Mouse (Mus musculus) midbrain, postnatal 0 days (tissue): ENCODE results near the gene Elof1. TPM values are rescaled to one million over a fixed set of nuclear protein-coding genes. Genes with fewer than 3 reads are reported as not detected.
"Not testable (repeated sequence)": the region's sequence is repeated elsewhere in the genome, so short reads cannot be mapped to it uniquely, and the experiment has no call there.

ENCODE experiments used
- ATAC-seq: fragments of 200-750 bp; cut with Nextera tagmentation; 2 replicates; pipeline ENCODE4 v1.8.0; 2017; ENCODE audit warnings: moderate number of reproducible peaks, mild to moderate bottlenecking, moderate TSS enrichment, moderate library complexity; ENCODE audit not compliant: low FRiP score
- DNase-seq: peaks from one replicate; pipeline ENCODE4 v3.0.0-alpha.2; 2015; ENCODE audit warnings: low spot score
- H3K27ac ChIP-seq: fragments of 300-500 bp; sonication (generic); 2 replicates; pipeline ENCODE4 v1.5.1; 2014; ENCODE audit warnings: low read depth, mild to moderate bottlenecking, low read length, mixed read lengths
- H3K27me3 ChIP-seq: fragments of 300-500 bp; sonication (generic); 2 replicates; pipeline ENCODE4 v1.6.1; 2014; ENCODE audit warnings: low read length, control low read depth, mixed read lengths; ENCODE audit not compliant: insufficient read depth
- H3K36me3 ChIP-seq: fragments of 300-500 bp; sonication (generic); 2 replicates; pipeline ENCODE4 v1.6.1; 2014; ENCODE audit warnings: low read length, control low read depth, mixed read lengths; ENCODE audit not compliant: insufficient read depth
- H3K4me1 ChIP-seq: fragments of 300-500 bp; sonication (generic); 2 replicates; pipeline ENCODE4 v1.6.1; 2014; ENCODE audit warnings: mild to moderate bottlenecking, control low read depth, antibody characterized with exemption, low read length, mixed read lengths; ENCODE audit not compliant: insufficient read depth
- H3K4me2 ChIP-seq: fragments of 300-500 bp; sonication (generic); 2 replicates; pipeline ENCODE4 v1.6.1; 2014; ENCODE audit warnings: low read depth, mild to moderate bottlenecking, low read length, mixed read lengths; ENCODE audit not compliant: poor library complexity, severe bottlenecking
- H3K4me3 ChIP-seq: fragments of 300-500 bp; sonication (generic); 2 replicates; pipeline ENCODE4 v1.5.1; 2014; ENCODE audit warnings: low read depth, mild to moderate bottlenecking, low read length, moderate library complexity
- H3K9ac ChIP-seq: fragments of 300-500 bp; sonication (generic); replicated peaks from 2 replicates; pipeline ENCODE4 v1.6.1; 2014; ENCODE audit warnings: mild to moderate bottlenecking, low read length, moderate library complexity, mixed read lengths; ENCODE audit not compliant: poor library complexity, severe bottlenecking
- H3K9me3 ChIP-seq: fragments of 300-500 bp; sonication (generic); 2 replicates; pipeline ENCODE4 v1.6.1; 2016; ENCODE audit warnings: low read length, control low read depth
- CTCF ChIP-seq: IDR thresholded peaks from 2 replicates; pipeline ENCODE4 v1.5.1; 2016; ENCODE audit warnings: antibody characterized with exemption, mild to moderate bottlenecking
- whole genome bisulfite sequencing: fragments of 180-500 bp; shearing (Covaris S2); extraction: QIAGEN DNeasy Blood & Tissue Kit; methylation state at CpG from one replicate; pipeline ENCODE4 v1.1.7; 2014; 5-methylcytosine and 5-hydroxymethylcytosine counted together
- polyA plus RNA-seq: library from polyadenylated mRNA; unstranded; fragments of >200 nt; fragmentation: Nextera tagmentation; extraction: Ambion mirVana; gene quantifications from 2 replicates; pipeline ENCODE4 v1.2.1, GENCODE M21; 2015
- total RNA-seq: library from RNA; depleted of rRNA; stranded (reverse); fragments of >200 nt; gene quantifications from 2 replicates; pipeline ENCODE4 v1.2.3, GENCODE M21; 2014

Gene Elof1
- total and polyA plus RNA-seq, 2 experiments from 2014 or later, result 129 to 161 TPM

GRCm38 (mm10) chr9:22076223-22076622, 40.7 kb downstream of the Elof1 start:
- Histone ChIP-seq H3K9me3 (no peaks in the 10 kb centered on the region), H3K27ac (no peak overlapping the region), H3K36me3 (peaks cover 28% of the 10 kb centered on the region), H3K27me3 (no peaks in the 10 kb centered on the region), H3K4me2 (no peak overlapping the region), H3K4me1 (no peaks in the 10 kb centered on the region), H3K4me3 (no peak overlapping the region), H3K9ac (no peak overlapping the region)
- no peak for ATAC-seq
- 96% methylated on average over 23 of the region's 23 CpGs for WGBS
- no peak for DNase-seq
- no peak for TF ChIP-seq CTCF

GRCm38 (mm10) chr9:22075778-22076177, 41.2 kb downstream of the Elof1 start:
- peaks cover 28% of the 10 kb centered on the region for H3K36me3 ChIP-seq
- ATAC-seq, result not testable (repeated sequence)
- 83% methylated on average over 5 of the region's 5 CpGs for WGBS

GRCm38 (mm10) chr9:22072276-22072675, 44.7 kb downstream of the Elof1 start:
- H3K4me2 ChIP-seq, result no peak overlapping the region
- peaks cover 6% of the 10 kb centered on the region; the same call in 1 of the 2 replicates for H3K4me1 ChIP-seq
- no peaks in the 10 kb centered on the region for H3K27me3 ChIP-seq
- H3K4me3 ChIP-seq, result no peak overlapping the region
- no peak overlapping the region for H3K9ac ChIP-seq
- H3K36me3 ChIP-seq, result peaks cover 26% of the 10 kb centered on the region
- no peaks in the 10 kb centered on the region for H3K9me3 ChIP-seq
- no peak overlapping the region for H3K27ac ChIP-seq
- no peak for TF ChIP-seq CTCF
- no peak for DNase-seq
- no peak for ATAC-seq
- WGBS, result 92% methylated on average over 4 of the region's 4 CpGs

More at GRCm38 (mm10) chr9:22075778-22076177, 41.2 kb downstream of the Elof1 start:
- H3K9ac ChIP-seq, H3K4me2 ChIP-seq, DNase-seq, H3K27me3 ChIP-seq, H3K9me3 ChIP-seq, H3K27ac ChIP-seq, H3K4me3 ChIP-seq, H3K4me1 ChIP-seq: not testable (repeated sequence)

GRCm38 (mm10) chr9:22070791-22071573, 46.0 kb downstream of the Elof1 start, which contains the start of the genes Gm49318 and Zfp653:
Gene Gm49318, minus strand, starts transcription at chr9:22071259.
Gene Zfp653, minus strand, starts transcription at chr9:22071376.
- Histone ChIP-seq H3K4me2 (peak within 1 kb of the TSS; percentile 61), H3K27ac (peak within 1 kb of the TSS; percentile 93), H3K4me3 (peak within 1 kb of the TSS; percentile 71), H3K36me3 (peaks cover 25% of the 10 kb centered on the region), H3K27me3 (no peaks in the 10 kb centered on the region), H3K9ac (peak within 1 kb of the TSS; percentile 83), H3K4me1 (peaks cover 6% of the 10 kb centered on the region; the same call in 1 of the 2 replicates), H3K9me3 (no peaks in the 10 kb centered on the region)
- ATAC-seq, result peak; percentile 96
- DNase-seq, result peak; percentile 98
- TF ChIP-seq CTCF, result peak; percentile 46
- under 1% methylated on average over 61 of the region's 87 CpGs for WGBS

GRCm38 (mm10) chr9:22069881-22070553, 47.0 kb downstream of the Elof1 start:
- peak overlapping the region; percentile 61 for H3K4me2 ChIP-seq
- DNase-seq, result peak; percentile 12
- H3K4me1 ChIP-seq, result peaks cover 6% of the 10 kb centered on the region; the same call in 1 of the 2 replicates
- H3K36me3 ChIP-seq, result peaks cover 32% of the 10 kb centered on the region
- H3K9ac ChIP-seq, result peak overlapping the region; percentile 83; the same call in 1 of the 2 replicates
- peak overlapping the region; percentile 71 for H3K4me3 ChIP-seq
- H3K9me3 ChIP-seq, result no peaks in the 10 kb centered on the region
- WGBS, result 56% methylated on average over 4 of the region's 4 CpGs
- H3K27me3 ChIP-seq, result no peaks in the 10 kb centered on the region
- ATAC-seq, result peak; percentile 3; the same call in 1 of the 2 replicates
- peak overlapping the region; percentile 93 for H3K27ac ChIP-seq
- no peak for TF ChIP-seq CTCF
